Mouse (Mus musculus): ENCODE results near the gene Atp6v1g2.

Atp6v1g2 gene

DNA sequence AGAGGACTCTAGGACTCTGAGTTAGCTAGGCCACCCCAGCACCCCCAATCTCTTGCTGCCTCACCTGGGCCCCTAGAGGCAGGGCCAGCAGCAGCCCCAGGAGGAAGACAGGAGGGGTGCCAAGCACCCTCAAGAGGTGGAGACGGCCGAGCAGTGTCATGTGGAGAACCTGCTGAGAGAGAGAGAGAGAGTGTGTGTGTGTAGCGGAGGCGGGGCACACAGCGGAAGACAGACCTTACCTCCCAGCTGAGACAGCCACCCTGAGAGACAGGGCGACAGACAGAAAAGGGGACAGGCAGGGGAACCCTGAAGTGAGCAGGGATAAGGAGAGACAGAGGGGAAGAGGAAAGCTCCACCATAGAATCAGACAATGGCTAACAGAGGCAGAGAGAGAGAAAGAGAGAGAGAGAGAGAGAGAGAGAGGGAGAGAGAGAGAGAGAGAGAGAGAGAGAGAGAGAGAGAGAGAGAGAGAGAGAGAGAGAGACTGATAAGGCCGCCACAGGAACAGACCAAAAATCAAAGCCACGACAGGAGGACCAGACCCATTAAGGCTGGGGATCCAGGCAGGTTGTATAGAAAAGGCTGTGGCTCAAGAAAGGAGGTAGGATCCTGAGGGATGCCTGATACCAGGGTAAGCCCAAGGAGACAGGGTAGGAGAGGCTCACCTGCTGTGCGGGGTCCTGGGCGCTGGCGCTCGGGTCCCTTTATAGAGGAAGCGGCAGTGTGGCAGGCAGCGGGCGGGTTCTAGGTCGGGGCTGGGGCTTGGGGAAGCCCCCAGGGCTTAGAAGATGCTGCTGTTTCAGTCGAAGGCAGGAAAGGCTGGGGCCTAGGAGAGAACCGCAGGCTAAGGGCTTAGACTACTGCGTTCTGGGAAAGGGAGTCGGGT is 28.7 kb upstream of the Atp6v1g2 start, which contains the start of gene Lta:
Lta (minus strand) TSS at position 858 of the 886 bp plus-strand sequence.
- DNase-seq = no peak

DNA sequence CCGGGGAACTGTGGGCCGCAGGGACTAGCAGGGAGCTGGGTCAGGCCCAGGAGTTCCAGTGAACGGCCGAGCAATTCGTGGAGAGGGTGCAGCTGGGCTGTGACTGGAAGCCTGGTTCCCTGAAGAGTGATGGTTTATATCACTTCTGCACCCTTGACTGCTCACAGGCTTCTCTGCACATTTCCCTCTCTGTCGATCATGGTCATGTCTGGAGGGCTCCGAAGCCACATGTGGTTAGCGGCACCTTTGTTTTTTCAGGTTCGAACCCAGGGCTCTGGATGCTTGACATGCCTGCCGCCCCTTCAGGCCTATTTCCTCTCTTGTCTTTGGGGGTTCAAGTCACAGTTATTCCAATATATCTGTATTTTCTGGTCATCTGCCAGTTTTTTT is 28.1 kb upstream of the Atp6v1g2 start:
- DNase-seq = no peak

DNA sequence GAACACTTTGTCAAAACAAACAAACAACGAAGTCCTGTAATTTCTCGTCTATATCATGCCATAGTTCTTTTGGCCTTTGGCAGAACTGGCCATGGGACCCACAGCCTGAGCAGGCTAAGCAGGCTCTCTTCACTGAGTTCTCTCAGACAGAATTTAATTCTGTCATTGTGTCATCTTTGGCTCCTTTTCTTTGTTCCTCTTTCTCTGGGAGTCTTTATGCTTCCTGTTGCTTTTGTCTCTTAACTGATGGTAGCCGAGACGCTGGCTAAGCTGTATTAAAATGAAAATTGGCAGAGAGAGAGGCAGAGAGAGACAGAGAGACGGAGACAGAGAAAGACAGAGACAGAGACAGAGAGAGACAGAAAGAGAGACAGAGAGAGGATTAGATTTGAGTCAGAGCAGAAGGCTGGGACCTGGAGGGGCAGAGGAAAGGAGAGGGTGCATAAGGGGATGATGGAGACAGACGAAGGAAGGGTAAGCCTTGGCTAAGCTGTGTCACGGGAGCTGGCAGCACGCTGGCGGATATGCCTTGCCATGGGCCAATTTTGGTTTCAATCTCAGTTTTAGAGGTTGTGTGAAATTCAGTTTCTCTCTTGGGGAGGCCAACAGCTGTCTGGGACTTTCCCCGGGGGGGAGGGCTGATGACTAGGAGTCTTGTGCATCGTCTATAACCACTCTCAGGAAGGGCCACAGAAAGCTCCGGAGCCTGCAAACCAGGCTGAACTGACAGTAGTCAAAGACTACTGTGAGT is 23.5 kb upstream of the Atp6v1g2 start:
- DNase-seq = no peak

DNA sequence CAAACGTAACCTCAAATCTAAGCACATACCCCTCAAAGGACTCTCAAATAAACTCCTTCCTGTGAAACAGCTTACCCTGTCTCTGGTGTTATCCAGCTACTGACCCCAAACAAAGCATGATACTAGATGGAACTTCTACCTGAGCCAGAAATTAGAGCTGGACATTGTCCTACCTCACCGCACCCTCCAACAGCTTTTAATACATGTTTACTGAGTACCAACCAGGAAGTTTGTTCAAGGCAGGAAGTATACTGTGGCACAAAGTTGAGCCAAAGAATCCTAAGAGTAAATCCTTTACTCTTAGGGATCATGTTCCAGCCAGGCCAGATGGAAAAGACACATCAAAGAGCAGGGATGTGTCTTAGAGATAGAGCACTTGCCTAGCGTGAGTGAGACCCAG is 22.9 kb upstream of the Atp6v1g2 start:
- DNase-seq = no peak

DNA sequence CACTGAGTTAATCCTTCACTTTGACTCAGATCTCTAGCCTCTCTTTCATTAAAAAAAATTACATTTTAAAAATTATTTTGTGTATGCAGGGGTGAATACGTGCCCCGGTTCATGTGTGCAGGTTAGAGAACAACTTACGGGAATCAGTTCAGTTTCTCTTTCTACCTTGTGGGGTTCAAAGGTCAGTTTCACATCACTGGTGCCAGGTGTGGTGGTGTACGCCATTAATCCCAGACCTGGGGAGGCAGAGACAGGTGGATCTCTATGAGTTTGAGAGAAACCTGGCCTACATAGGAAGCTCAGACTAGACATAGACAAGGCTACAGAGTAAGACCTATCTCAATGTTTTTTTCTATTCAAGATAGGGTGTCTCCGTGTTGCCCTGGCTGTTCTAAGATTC is 20.4 kb upstream of the Atp6v1g2 start:
- no peak for DNase-seq

DNA sequence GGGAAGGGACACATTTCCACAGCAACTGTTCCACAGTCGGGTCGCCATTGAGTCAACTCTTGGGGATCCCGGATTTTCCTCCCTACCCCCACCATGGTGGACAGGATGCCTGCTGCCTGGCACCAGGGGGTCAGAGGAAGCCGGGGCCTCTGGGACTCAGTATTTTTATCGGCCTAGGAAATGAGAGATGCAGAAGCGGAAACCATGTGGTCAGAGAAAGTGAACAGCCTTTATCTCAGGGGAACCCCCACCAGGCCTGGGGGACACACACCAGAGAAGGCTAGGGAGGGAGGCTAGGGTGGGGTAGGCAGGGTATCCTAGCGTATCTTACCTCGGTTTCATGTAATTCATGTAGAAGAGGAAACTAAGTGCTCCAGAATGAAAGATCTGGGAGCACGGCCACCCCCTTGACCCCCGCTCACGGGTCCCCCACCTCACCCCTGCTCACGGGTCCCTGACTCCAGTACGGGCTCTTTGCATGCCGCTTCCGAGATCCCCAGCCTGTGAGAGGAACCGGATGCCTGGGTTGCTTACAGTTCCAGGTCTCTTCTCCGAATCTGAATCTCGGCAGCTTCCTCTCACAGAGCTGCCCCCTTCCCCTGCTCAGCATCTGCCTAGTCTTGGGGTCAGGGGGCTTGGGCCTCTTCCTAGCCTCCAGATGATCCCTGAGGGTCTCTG is 14.8 kb upstream of the Atp6v1g2 start:
- peak; percentile 49 to 76 for DNase-seq

DNA sequence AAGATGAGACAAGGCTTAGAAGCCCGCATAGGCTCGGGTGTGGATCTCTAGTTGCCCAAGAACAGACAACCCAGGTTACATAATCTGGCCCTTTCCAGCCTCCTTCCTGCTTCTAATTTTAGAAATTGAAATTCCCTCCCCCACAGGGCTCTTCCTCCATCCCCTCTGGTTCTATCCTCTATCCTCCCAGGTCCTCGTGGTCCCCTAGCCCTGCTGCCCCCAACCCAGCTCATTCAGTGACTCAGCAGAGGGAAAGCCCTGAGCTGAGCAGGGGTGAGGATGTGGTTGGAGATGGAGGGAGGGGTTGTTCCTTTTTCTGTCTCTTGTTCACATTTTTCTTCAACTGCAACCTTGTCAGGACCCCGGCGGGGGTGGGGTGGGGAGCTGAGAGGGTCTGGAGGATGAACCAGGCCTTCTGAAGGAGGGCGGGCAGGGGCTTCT is 13.8 kb upstream of the Atp6v1g2 start:
- no peak for DNase-seq

DNA sequence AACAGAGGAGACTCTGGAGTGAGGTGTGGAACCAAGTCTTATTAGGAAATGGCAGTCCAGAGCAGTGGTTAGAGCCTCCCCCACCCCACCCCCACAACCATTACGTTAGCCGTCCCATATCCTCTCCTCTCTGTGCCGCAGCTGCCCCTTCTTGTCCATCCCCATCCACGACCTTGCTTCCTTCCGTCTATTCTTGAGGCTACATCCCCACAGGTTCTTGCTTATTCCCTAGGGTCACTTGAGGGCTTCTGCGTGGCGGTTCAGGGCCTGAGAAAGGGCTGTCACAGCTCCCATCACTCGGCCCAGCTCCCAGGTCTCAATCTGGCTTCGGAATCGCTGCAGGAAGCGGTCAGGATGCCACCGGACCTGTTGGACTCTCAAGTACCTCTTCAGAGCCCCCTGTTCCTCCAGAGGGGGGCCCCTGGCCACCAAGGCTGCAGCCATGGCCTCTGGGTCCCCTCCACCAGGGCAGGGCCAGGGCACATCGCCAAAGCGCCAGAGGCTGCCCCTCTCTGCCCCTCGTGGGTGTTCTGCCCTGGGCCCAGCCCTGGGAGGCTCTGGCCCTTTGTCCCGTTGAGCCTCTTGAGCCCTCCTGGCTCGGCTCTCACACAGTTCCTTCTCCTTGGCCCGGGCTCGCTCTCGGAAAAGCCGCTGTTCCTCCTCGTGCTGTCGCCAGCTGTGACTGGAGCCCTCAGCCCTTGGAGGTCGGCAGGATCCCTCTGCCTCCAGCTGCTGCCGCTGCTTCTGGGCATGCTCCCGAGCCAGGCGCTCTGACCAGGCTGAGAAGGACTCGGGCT is 13.1 kb upstream of the Atp6v1g2 start, which contains the start of gene Gm16181:
Gm16181 (plus strand) TSS at position 679 of the 797 bp plus-strand sequence.
- DNase-seq = peak; percentile 38 to 64

DNA sequence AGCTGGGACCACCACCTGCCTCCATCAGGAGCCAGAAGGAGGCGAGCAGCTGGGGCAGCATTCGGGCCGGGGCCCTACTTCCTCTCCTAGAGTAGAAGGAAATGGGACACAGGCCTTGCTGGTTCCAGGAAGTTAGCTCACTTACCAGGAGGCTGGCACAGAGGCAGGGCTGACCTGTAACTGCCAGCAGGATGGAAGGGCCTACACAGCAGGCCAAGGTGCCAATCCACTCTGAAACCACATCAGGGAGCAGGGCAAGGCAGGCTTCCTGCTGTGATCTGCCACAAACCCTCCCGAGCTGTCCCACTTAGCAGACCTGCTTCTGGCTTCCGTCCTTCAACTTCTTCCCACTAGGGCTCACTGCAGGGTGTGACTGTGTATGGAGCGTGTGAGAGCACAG is 11.2 kb upstream of the Atp6v1g2 start:
- DNase-seq = peak in 1 of 2 experiments; percentile 60

DNA sequence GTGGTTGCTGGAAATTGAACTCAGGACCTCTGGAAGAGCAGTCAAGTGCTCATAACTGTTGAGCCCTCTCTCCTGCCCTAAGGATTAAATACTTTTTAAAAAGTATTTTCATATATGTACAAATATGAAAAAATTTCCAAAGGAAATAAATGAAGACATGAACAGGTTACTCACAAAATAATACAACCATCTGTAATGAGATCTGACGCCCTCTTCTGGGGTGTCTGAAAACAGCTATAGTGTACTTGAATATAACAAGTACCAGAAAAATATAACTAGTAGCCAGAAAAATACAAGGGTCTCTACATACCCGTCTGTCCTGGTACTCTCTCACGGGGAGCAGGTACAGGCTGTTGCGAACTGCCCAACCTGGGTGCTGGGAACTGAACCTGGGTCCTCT is 8.8 kb upstream of the Atp6v1g2 start:
- DNase-seq = no peak

DNA sequence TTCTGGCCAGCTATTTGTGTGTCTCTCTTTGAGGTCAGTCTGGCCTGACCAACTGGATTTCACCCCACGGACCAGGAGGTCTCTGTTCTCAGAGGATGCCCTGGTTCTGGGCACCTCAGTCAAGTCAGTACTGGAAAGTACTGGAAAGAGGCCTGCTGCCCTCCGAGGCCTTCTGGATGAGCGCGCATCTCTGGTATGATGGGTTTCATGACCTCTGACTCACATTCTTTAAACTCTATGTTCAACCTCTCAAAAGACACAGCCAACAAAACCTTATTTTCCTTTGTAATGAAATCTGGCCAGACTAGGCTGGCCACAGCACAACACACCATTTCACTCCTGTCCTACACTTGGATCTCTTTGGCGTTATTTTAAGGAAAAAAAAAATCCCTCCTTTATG is 8.0 kb upstream of the Atp6v1g2 start:
- no peak for DNase-seq

DNA sequence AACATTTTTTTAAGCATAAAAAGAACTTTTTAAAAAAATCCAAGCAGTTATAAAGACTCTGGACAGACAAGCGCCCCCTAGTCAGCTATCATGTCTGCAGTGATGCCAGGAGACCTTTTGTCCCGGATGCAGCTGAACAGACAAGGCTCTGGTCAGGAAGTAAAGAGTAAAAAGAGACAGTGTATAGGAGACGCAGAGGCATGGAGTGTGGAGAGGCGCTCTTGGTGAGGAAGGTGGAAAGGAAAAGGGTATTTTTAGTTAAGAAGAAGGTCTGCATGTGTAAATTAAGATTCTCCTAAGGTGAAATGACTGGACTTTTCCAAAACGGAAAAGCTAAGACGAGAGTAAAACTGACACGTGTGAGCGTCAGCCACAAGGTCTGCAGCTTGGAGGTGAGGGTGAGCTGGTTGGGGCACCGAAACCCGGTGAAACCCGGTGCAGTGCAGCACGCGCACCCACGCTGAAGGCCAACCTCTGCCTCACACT is 6.9 kb upstream of the Atp6v1g2 start:
- DNase-seq = peak; percentile 45 to 55

DNA sequence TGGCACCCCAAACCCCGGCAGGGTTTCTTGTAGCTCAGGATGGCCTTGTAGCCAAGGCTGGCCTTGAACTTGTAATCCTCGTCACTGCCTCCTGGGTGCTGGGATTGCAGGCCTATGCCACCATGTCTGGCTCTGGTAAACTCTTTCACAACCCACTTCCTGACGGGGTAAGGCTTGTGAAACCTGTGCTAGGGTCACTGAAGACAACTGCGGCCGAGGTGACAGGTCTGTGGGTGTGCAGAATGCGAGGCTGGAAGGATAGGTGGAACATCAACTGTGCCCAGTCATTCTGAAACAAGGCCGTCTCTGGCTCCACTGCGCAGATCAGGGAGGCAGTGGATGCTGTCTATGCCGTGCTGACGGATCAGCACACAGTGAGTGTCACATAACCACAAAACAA is 2.4 kb upstream of the Atp6v1g2 start:
- peak in 1 of 2 experiments; percentile 35 for DNase-seq

DNA sequence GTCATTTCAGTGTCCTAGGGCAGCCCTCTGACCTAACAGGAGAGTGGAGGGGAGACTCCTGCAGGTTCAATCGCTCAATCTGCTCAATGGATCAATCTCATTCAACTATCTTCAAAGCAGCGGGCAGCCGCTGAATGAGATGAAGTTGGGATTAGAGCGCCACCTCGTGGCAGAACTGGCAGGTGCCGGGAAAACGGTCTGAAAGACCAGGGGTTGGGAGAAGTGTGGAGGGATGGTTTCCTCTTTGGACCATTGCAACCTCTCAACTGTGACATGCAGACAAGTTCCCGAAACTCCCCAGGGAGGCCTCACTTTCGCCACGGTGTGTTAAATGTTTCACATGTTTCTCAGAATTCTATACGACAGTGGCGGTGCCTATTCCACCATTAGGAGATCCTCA is 1.4 kb upstream of the Atp6v1g2 start:
- DNase-seq = peak; percentile 82 to 91

DNA sequence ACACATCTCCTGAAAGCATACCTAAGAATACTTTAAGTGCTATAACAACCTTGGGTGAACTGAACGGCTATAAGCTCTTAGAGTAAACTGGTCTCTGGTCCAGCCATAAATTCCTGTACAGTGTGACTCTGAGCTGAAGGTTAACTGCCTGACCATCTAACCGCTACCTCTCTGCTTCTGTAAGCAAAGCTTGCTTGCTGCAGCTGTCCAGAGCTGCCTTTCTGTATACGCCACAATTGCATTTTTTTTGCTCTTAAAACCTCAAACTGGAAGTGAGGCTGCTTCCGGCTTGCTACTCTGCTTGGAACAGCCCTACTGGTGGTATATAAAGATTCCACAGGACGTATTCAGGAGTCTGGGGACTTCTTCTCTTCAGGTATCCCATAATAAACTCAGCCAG is 801 bp upstream of the Atp6v1g2 start:
- DNase-seq = no peak

DNA sequence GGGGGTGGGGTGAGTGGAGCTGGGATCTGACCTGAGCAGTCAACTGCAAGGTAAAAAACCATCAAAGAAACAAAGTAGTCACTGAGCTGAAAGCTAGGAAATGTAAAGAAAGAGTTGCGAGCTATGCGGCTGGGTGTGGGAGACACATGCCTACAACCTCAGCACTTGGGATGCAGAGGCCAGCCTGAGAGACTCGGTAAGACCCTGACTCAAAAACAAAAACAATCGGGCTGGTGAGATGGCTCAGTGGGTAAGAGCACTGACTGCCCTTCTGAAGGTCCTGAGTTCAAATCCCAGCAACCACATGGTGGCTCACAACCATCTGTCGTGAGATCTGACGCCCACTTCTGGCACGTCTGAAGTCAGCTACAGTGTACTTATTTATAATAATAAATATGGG is 630 bp downstream of the Atp6v1g2 start:
- peak in 1 of 2 experiments; percentile 29 for DNase-seq

DNA sequence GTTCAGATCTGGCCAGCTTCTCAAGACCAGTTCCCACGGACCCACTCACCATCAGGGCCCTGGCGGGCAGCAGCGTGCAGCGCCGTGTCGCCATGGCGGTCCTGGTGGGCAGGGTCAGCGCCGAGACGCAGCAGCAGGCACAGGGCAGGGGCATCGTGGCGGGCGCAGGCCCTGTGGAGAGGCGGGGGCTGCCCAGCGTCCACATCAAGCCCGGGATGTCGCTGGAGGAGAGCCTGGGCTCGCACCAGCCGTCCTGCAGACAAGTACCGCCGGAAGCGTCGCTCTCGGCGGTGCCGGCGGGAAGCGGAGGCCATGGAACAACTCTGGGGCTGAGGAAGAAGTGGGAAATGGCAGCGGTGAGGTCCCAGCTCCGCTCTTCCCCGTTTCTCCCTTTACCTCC is 1.4 kb downstream of the Atp6v1g2 start:
- peak; percentile 40 to 68 for DNase-seq

DNA sequence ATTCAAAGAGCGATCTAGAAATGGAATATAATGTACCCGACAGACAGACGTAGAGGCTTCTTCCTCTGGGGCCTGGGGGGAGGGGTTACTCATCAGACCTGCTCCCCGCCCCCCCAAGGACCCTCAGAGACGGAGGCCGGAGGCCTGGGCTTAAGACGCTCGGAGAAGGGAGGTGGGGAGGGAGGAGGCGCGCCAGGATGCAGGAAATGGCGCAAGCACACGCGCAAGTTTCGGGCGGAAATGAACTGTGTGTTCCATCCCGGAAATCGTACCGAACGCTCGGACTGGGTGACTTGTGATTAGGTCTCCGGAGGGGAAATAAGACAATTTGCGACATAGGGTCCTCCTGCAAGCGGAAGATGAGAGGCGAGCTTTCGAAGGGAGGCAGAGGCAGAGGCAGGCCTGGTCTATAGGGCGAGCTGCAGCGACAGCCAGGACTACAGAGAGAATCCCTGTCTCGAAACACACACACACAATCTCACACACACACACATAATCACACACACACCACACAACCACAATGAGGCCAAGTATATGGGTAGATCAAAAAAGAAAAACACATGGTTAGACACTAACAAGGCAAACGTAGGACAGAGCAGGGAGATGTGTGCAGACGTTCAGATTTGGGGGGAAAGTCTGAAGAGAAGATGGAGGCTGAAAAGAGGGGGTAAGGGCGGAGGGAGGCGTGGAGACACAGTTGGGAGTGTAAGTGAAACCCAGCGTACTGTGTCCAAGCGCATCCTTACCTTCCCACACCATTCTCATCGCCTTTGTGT is 2.3 kb downstream of the Atp6v1g2 start, which contains the start of gene Nfkbil1:
Nfkbil1 (minus strand) TSS at position 179 of the 776 bp plus-strand sequence.
- peak; percentile 93 to 97 for DNase-seq

DNA sequence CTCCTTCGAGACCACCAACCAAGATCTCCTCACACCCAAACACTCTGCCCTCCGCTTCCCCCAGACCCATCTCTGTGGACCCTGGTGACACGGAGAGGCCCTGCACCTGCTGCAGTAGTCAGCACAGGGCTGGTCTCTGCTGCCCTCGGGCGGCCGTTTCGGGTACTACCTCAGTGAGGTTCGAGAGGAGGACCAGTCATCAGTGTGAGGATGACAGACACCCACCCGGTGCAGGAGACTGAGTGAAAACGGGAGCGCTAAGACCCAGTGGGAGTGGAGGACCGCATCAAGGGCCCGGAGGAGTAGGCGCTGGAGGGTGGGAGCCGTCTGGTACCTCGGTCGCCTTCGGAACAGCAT is 2.9 kb downstream of the Atp6v1g2 start:
- peak; percentile 94 to 98 for DNase-seq

DNA sequence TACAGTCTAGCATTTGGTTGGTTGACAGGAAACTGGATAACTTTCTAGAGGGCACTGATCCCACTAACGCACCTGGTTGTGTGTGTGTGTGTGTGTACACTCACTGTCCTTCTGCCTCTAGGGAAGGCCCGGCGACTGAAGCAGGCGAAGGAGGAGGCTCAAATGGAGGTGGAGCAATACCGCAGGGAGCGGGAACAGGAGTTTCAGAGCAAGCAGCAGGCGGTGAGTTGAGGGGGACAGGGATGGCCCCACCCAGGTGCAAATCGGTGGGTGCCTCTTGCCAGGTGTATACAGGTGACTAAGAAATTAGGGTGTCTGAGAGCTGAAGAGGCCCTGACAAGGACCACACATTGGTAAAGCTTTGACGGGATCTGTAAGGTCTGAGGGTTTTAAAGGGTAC is 3.5 kb downstream of the Atp6v1g2 start:
- peak in 1 of 2 experiments; percentile 41 for DNase-seq

DNA sequence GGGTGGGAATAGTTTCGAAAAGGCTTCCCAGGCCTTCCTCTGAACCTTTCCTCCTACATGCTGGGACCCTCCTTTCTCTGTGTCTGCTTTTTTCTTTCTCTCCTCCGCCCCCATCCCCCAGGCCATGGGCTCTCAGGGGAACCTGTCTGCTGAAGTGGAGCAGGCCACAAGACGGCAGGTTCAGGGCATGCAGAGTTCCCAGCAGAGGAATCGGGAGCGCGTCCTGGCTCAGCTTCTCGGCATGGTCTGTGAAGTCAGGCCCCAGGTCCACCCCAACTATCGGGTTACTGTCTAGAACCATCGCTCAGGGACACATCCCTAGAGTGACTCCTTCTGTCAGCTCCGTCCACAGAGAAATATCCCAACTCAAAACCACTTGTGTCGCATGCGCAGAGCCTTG is 4.0 kb downstream of the Atp6v1g2 start:
- DNase-seq = peak in 1 of 2 experiments; percentile 51
